Mouse (Mus musculus): Measurements from ENCODE around the gene Mvd. TPM values are rescaled to one million over a fixed set of nuclear protein-coding genes. Genes with fewer than 3 reads are reported as not detected.

Gene Mvd
- total RNA-seq, 2 experiments from 2014 or later = 20.5 to 30.8 TPM

Small RNA genes within 50 kb of the gene (microRNA-seq; reads per million reads assigned to microRNA genes)
- not detected for gene Gm24366

Other genes with a start within 250 kb of the Mvd start
- 10 to 100 TPM; 33.9 to 35.3 TPM for gene Zfpm1, start 161.3 kb downstream of the Mvd start, total RNA-seq (2021)
- gene Trhr2, start 82.7 kb downstream of the Mvd start, total RNA-seq (2021) = 1 to 10 TPM; 8.0 to 9.2 TPM
- 10 to 100 TPM; 38.8 to 49.9 TPM for gene Zc3h18, start 66.8 kb downstream of the Mvd start, total RNA-seq (2021)
- not detected for gene Il17c, start 21.4 kb downstream of the Mvd start, total RNA-seq (2021)
- 1 to 10 TPM; 7.9 TPM for gene Cyba, start 10.5 kb downstream of the Mvd start, total RNA-seq (2021)
- gene Snai3, start 17.3 kb upstream of the Mvd start, total RNA-seq (2021) = under 1 TPM; 0.57 to 0.84 TPM
- gene Rnf166, start 32.6 kb upstream of the Mvd start, total RNA-seq (2021) = 10 to 100 TPM; 32.2 to 38.9 TPM
- 10 to 100 TPM; 19.7 to 29.1 TPM for gene Ctu2, start 32.7 kb upstream of the Mvd start, total RNA-seq (2021)
- 1 to 10 TPM; 6.5 to 7.6 TPM for gene Piezo1, start 107.9 kb upstream of the Mvd start, total RNA-seq (2021)
- gene Cdt1, start 124.6 kb upstream of the Mvd start, total RNA-seq (2021) = 1 to 10 TPM; 1.8 to 3.5 TPM
- 10 to 100 TPM; 54.5 to 62.3 TPM for gene Aprt, start 133.5 kb upstream of the Mvd start, total RNA-seq (2021)
- 1 to 10 TPM; 8.8 to 9.2 TPM for gene Galns, start 168.0 kb upstream of the Mvd start, total RNA-seq (2021)
- 10 to 100 TPM; 78.7 to 84.5 TPM for gene Trappc2l, start 168.2 kb upstream of the Mvd start, total RNA-seq (2021)
- not detected for gene Pabpn1l, start 179.3 kb upstream of the Mvd start, total RNA-seq (2021)